Mouse (Mus musculus): ENCODE measurements at regions not wholly inside any gene's neighbourhood (a gene's known extent, or its start where the extent isn't known, plus 50 kb on each side); places are given as distances from the start of the nearest gene placed in this dataset.

DNA sequence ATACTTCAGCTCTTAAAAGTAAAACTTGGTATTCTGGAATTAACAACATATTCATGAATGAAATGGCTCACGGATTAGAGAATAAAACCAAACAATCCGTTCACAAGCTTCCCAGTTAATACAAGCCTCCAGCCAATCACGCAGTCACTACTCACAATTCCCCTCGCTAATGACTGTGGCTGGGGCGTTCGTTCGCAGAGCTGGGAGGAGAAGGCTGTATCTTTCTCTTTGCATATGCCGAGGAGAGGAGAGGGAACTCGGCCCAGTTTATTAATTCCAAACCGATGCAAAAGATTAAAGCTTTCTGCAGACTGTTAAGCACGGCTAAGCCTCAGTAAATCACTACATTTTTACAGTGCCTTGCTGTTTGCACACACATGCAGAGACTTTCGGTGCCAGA is 231.5 kb downstream of the Tmem182 start:
- Histone ChIP-seq H3K9ac (replicated peaks; ENCODE audit: low read length) (no peak overlapping the region), H3K4me2 (replicated peaks; ENCODE audit: low read depth, low read length) (no peak overlapping the region), H3K4me1 (ENCODE audit: insufficient read depth, low read length) (no peaks in the 10 kb centered on the region), H3K4me3 (ENCODE audit: low read length) (no peak overlapping the region), H3K27ac (ENCODE audit: low read length) (no peak overlapping the region), H3K36me3 (ENCODE audit: insufficient read depth, low read length) (no peaks in the 10 kb centered on the region), H3K27me3 (ENCODE audit: insufficient read depth, low read length) (no peaks in the 10 kb centered on the region), H3K9me3 (ENCODE audit: low read length) (0 out of 2 replicates have a peak, but pooled peaks cover 2% of the 10 kb centered on the region)
- WGBS: 62% methylated on average over 12 of the region's 12 CpGs
- ATAC-seq (ENCODE audit: low FRiP score, low TSS enrichment): no peak

GRCm38 (mm10) chr1:41054426-41054955 is 249.1 kb downstream of the Tmem182 start:
- H3K27ac ChIP-seq (ENCODE audit: low read length): no peak overlapping the region
- 92% methylated on average over 5 of the region's 5 CpGs for WGBS
- H3K9me3 ChIP-seq (ENCODE audit: low read length): no peaks in the 10 kb centered on the region
- H3K4me2 ChIP-seq (replicated peaks; ENCODE audit: low read depth, low read length): no peak overlapping the region
- H3K4me3 ChIP-seq (ENCODE audit: low read length): no peak overlapping the region
- no peaks in the 10 kb centered on the region for H3K27me3 ChIP-seq (ENCODE audit: insufficient read depth, low read length)
- H3K9ac ChIP-seq (replicated peaks; ENCODE audit: low read length): no peak overlapping the region
- no peaks in the 10 kb centered on the region for H3K36me3 ChIP-seq (ENCODE audit: insufficient read depth, low read length)
- no peak for ATAC-seq (ENCODE audit: low FRiP score, low TSS enrichment)
- no peaks in the 10 kb centered on the region for H3K4me1 ChIP-seq (ENCODE audit: insufficient read depth, low read length)

GRCm38 (mm10) chr1:41055761-41056160 is 250.4 kb downstream of the Tmem182 start:
- H3K36me3 ChIP-seq (ENCODE audit: insufficient read depth, low read length): no peaks in the 10 kb centered on the region
- WGBS: 77% methylated on average over 10 of the region's 10 CpGs
- no peaks in the 10 kb centered on the region for H3K9me3 ChIP-seq (ENCODE audit: low read length)

GRCm38 (mm10) chr1:41065130-41065529 is 259.7 kb downstream of the Tmem182 start:
- H3K27ac ChIP-seq (ENCODE audit: low read length): no peak overlapping the region
- no peak overlapping the region for H3K4me2 ChIP-seq (replicated peaks; ENCODE audit: low read depth, low read length)
- WGBS: 90% methylated on average over 10 of the region's 10 CpGs
- H3K27me3 ChIP-seq (ENCODE audit: insufficient read depth, low read length): no peaks in the 10 kb centered on the region
- no peak overlapping the region for H3K4me3 ChIP-seq (ENCODE audit: low read length)
- H3K9me3 ChIP-seq (ENCODE audit: low read length): no peaks in the 10 kb centered on the region
- no peaks in the 10 kb centered on the region for H3K4me1 ChIP-seq (ENCODE audit: insufficient read depth, low read length)
- H3K36me3 ChIP-seq (ENCODE audit: insufficient read depth, low read length): no peaks in the 10 kb centered on the region
- no peak for ATAC-seq (ENCODE audit: low FRiP score, low TSS enrichment)
- H3K9ac ChIP-seq (replicated peaks; ENCODE audit: low read length): no peak overlapping the region

More at GRCm38 (mm10) chr1:41055761-41056160, 250.4 kb downstream of the Tmem182 start:
- no peaks in the 10 kb centered on the region for H3K4me1 ChIP-seq (ENCODE audit: insufficient read depth, low read length)
- H3K4me2 ChIP-seq (replicated peaks; ENCODE audit: low read depth, low read length): no peak overlapping the region
- H3K4me3 ChIP-seq (ENCODE audit: low read length): no peak overlapping the region
- no peak overlapping the region for H3K9ac ChIP-seq (replicated peaks; ENCODE audit: low read length)
- no peak for ATAC-seq (ENCODE audit: low FRiP score, low TSS enrichment)
- H3K27ac ChIP-seq (ENCODE audit: low read length): no peak overlapping the region
- H3K27me3 ChIP-seq (ENCODE audit: insufficient read depth, low read length): no peaks in the 10 kb centered on the region

- 94% methylated on average over 5 of the region's 5 CpGs for WGBS
Observed at GRCm38 (mm10) chr1:41104869-41105268, 299.5 kb downstream of the Tmem182 start.

DNA sequence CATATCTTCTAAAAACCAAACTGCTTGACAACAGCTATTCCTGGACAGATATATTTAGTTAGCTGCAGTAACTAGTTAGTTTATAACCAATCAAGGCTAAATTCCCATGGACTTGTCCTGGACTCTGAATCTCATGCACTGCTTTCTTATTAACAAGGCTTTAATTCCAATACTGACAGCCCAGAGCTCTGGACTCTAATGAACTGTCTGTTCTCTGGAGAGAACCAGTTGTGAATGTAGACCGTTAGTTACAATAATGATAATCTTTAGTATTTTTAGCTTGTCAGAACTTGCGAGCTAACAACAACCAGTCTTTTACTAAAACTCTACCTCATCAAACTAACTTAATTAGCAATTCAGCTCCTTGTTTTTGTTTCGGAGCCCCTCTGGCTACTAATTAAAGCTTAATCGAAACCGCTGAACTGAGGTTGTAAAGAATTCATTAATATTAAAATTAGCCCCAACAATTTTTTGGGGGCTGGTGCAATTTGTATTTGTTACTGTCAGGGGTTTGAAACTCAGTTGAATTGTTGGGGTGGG is 316.3 kb downstream of the Tmem182 start:
- Histone ChIP-seq H3K4me3 (ENCODE audit: low read length) (no peak overlapping the region), H3K4me2 (replicated peaks; ENCODE audit: low read depth, low read length) (no peak overlapping the region), H3K4me1 (ENCODE audit: insufficient read depth, low read length) (0 out of 2 replicates have a peak, but pooled peaks cover 5% of the 10 kb centered on the region), H3K9ac (replicated peaks; ENCODE audit: low read length) (no peak overlapping the region), H3K36me3 (ENCODE audit: insufficient read depth, low read length) (no peaks in the 10 kb centered on the region), H3K9me3 (ENCODE audit: low read length) (no peaks in the 10 kb centered on the region), H3K27ac (ENCODE audit: low read length) (no peak overlapping the region), H3K27me3 (ENCODE audit: insufficient read depth, low read length) (no peaks in the 10 kb centered on the region)
- WGBS: 75% methylated on average over 5 of the region's 5 CpGs
- no peak for ATAC-seq (ENCODE audit: low FRiP score, low TSS enrichment)

More at GRCm38 (mm10) chr1:41104869-41105268, 299.5 kb downstream of the Tmem182 start:
- Histone ChIP-seq H3K27ac (ENCODE audit: low read length) (no peak overlapping the region), H3K27me3 (ENCODE audit: insufficient read depth, low read length) (no peaks in the 10 kb centered on the region), H3K36me3 (ENCODE audit: insufficient read depth, low read length) (no peaks in the 10 kb centered on the region), H3K9me3 (ENCODE audit: low read length) (no peaks in the 10 kb centered on the region), H3K4me2 (replicated peaks; ENCODE audit: low read depth, low read length) (no peak overlapping the region), H3K4me1 (ENCODE audit: insufficient read depth, low read length) (no peaks in the 10 kb centered on the region), H3K9ac (replicated peaks; ENCODE audit: low read length) (no peak overlapping the region), H3K4me3 (ENCODE audit: low read length) (no peak overlapping the region)
- ATAC-seq (ENCODE audit: low FRiP score, low TSS enrichment): no peak

DNA sequence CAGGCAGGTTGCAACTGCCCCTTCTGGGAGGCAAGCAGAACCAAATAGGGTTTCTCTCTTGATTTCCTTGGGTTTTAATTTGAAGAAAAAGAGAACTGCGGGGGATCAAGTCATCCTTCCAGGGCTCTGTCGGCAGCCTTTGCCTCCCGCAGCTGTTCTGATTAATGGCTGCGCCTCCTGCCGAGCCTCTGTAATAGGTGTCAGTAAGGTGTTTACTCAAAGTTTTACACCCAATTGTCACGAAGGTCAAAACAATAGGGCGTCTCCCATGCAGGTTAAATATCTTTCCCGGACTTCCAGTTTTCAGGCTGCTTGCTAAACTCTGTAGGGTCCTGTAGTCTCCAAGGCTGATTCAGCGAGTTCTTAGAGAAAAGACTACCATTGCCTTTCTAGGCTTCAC is 326.0 kb downstream of the Tmem182 start:
- WGBS: 5% methylated on average over 9 of the region's 9 CpGs
- Histone ChIP-seq H3K4me1 (ENCODE audit: insufficient read depth, low read length) (no peaks in the 10 kb centered on the region), H3K27me3 (ENCODE audit: insufficient read depth, low read length) (no peaks in the 10 kb centered on the region), H3K4me2 (replicated peaks; ENCODE audit: low read depth, low read length) (no peak overlapping the region; the same call in 1 of the 2 replicates), H3K9me3 (ENCODE audit: low read length) (no peaks in the 10 kb centered on the region), H3K27ac (ENCODE audit: low read length) (no peak overlapping the region), H3K36me3 (ENCODE audit: insufficient read depth, low read length) (no peaks in the 10 kb centered on the region), H3K9ac (replicated peaks; ENCODE audit: low read length) (no peak overlapping the region), H3K4me3 (ENCODE audit: low read length) (no peak overlapping the region)
- ATAC-seq (ENCODE audit: low FRiP score, low TSS enrichment): no peak

DNA sequence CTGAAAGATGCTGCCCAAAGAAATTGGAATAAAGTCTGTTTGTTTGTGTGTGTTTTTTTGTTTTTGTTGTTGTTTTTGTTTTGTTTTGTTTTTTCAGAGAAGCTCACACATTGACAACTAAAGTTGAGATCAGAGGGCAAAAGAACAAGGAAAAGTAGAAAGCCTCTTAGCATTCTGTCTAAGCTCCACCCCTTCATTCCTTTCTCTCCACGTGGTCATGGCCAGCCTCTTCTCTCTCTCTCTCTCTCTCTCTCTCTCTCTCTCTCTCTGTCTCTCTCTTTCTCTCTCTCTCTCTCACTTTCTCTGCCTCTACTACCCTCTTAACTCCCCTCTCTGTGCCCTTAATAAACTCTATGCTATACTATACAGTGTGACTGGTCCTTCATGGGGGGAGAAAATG is 327.7 kb downstream of the Tmem182 start:
- H3K4me2 ChIP-seq (replicated peaks; ENCODE audit: low read depth, low read length): no peak overlapping the region
- WGBS: 8% methylated on average over 1 of the region's 1 CpGs
- H3K36me3 ChIP-seq (ENCODE audit: insufficient read depth, low read length): no peaks in the 10 kb centered on the region
- no peak overlapping the region for H3K9ac ChIP-seq (replicated peaks; ENCODE audit: low read length)
- no peak overlapping the region for H3K27ac ChIP-seq (ENCODE audit: low read length)
- ATAC-seq (ENCODE audit: low FRiP score, low TSS enrichment): no peak
- no peaks in the 10 kb centered on the region for H3K27me3 ChIP-seq (ENCODE audit: insufficient read depth, low read length)
- no peaks in the 10 kb centered on the region for H3K9me3 ChIP-seq (ENCODE audit: low read length)
- no peaks in the 10 kb centered on the region for H3K4me1 ChIP-seq (ENCODE audit: insufficient read depth, low read length)
- no peak overlapping the region for H3K4me3 ChIP-seq (ENCODE audit: low read length)

DNA sequence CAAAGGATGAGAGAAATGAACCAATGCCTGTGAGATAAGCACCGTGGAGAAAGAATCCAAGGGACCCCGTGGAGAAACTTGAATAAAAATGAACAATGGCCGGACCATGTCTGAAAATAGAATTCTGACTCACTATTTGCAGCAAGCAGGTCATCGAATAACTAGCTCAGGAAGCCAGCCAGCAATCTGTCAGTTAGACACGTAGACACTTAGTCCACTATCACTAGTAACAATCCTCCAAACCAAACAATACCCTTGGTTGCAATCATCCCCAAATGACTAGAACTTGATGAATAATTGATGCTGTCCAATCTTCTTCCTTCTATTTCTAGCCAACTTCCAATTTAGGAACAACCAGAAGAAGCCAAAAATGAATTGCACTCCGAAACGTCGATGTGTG is 328.5 kb downstream of the Tmem182 start:
- no peak overlapping the region for H3K9ac ChIP-seq (replicated peaks; ENCODE audit: low read length)
- ATAC-seq (ENCODE audit: low FRiP score, low TSS enrichment): no peak
- no peak overlapping the region for H3K4me3 ChIP-seq (ENCODE audit: low read length)
- H3K27me3 ChIP-seq (ENCODE audit: insufficient read depth, low read length): no peaks in the 10 kb centered on the region
- H3K27ac ChIP-seq (ENCODE audit: low read length): no peak overlapping the region
- H3K4me2 ChIP-seq (replicated peaks; ENCODE audit: low read depth, low read length): no peak overlapping the region
- H3K36me3 ChIP-seq (ENCODE audit: insufficient read depth, low read length): no peaks in the 10 kb centered on the region
- no peaks in the 10 kb centered on the region for H3K9me3 ChIP-seq (ENCODE audit: low read length)
- 75% methylated on average over 8 of the region's 8 CpGs for WGBS
- no peaks in the 10 kb centered on the region for H3K4me1 ChIP-seq (ENCODE audit: insufficient read depth, low read length)

GRCm38 (mm10) chr1:41139725-41140124 is 334.3 kb downstream of the Tmem182 start:
- no peak overlapping the region for H3K27ac ChIP-seq (ENCODE audit: low read length)
- no peak overlapping the region for H3K9ac ChIP-seq (replicated peaks; ENCODE audit: low read length)
- no peak overlapping the region for H3K4me3 ChIP-seq (ENCODE audit: low read length)
- H3K27me3 ChIP-seq (ENCODE audit: insufficient read depth, low read length): no peaks in the 10 kb centered on the region
- no peak for ATAC-seq (ENCODE audit: low FRiP score, low TSS enrichment)
- WGBS: 90% methylated on average over 2 of the region's 2 CpGs
- no peaks in the 10 kb centered on the region for H3K36me3 ChIP-seq (ENCODE audit: insufficient read depth, low read length)
- no peak overlapping the region for H3K4me2 ChIP-seq (replicated peaks; ENCODE audit: low read depth, low read length)
- no peaks in the 10 kb centered on the region for H3K9me3 ChIP-seq (ENCODE audit: low read length)
- no peaks in the 10 kb centered on the region for H3K4me1 ChIP-seq (ENCODE audit: insufficient read depth, low read length)
